Mouse (Mus musculus): Measurements from ENCODE around the gene Tmem38a. TPM values are rescaled to one million over a fixed set of nuclear protein-coding genes. Genes with fewer than 3 reads are reported as not detected.

The Tmem38a gene
- polyA plus RNA-seq, 1 experiment from 2014 or later = 70.6 TPM

Small RNA genes within 50 kb of the gene (microRNA-seq; reads per million reads assigned to microRNA genes)
- gene Gm28019 (ENCODE audit: borderline number of aligned reads) = not detected

Other genes with a start within 250 kb of the Tmem38a start
- gene Eps15l1, start 150.6 kb upstream of the Tmem38a start, polyA plus RNA-seq (2014; fragmentation: Nextera tagmentation; extraction: Ambion mirVana) = 50.2 and 56.4 TPM in 2 replicates
- gene Calr3, start 128.2 kb upstream of the Tmem38a start, polyA plus RNA-seq (2014; fragmentation: Nextera tagmentation; extraction: Ambion mirVana) = 1.7 and 2.2 TPM in 2 replicates
- 12.3 and 13.4 TPM in 2 replicates for gene 1700030K09Rik, start 128.2 kb upstream of the Tmem38a start, polyA plus RNA-seq (2014; fragmentation: Nextera tagmentation; extraction: Ambion mirVana)
- 57.4 and 57.9 TPM in 2 replicates for gene Cherp, start 96.8 kb upstream of the Tmem38a start, polyA plus RNA-seq (2014; fragmentation: Nextera tagmentation; extraction: Ambion mirVana)
- gene Slc35e1, start 79.4 kb upstream of the Tmem38a start, polyA plus RNA-seq (2014; fragmentation: Nextera tagmentation; extraction: Ambion mirVana) = 14.9 and 15.4 TPM in 2 replicates
- gene Med26, start 23.8 kb upstream of the Tmem38a start, polyA plus RNA-seq (2014; fragmentation: Nextera tagmentation; extraction: Ambion mirVana) = 13.9 and 16.2 TPM in 2 replicates
- gene Smim7, start 967 bp upstream of the Tmem38a start, polyA plus RNA-seq (2014; fragmentation: Nextera tagmentation; extraction: Ambion mirVana) = 100 and 113 TPM in 2 replicates
- gene Nwd1, start 74.7 kb downstream of the Tmem38a start, polyA plus RNA-seq (2014; fragmentation: Nextera tagmentation; extraction: Ambion mirVana) = 0.17 and 0.29 TPM in 2 replicates
- 183 and 202 TPM in 2 replicates for gene Sin3b, start 151.2 kb downstream of the Tmem38a start, polyA plus RNA-seq (2014; fragmentation: Nextera tagmentation; extraction: Ambion mirVana)
- gene F2rl3, start 189.8 kb downstream of the Tmem38a start, polyA plus RNA-seq (2014; fragmentation: Nextera tagmentation; extraction: Ambion mirVana) = 1.4 and 1.8 TPM in 2 replicates

Data from embryonic facial prominence, embryonic 14.5 days (tissue).